Mouse (Mus musculus): ENCODE results near the gene Cort.
A peak's percentile ranks its signal among the peaks of the same experiment; 100 is the strongest.
"Not testable (repeated sequence)": the region's sequence is repeated elsewhere in the genome, so short reads cannot be mapped to it uniquely, and the experiment has no call there.

Gene Cort

DNA sequence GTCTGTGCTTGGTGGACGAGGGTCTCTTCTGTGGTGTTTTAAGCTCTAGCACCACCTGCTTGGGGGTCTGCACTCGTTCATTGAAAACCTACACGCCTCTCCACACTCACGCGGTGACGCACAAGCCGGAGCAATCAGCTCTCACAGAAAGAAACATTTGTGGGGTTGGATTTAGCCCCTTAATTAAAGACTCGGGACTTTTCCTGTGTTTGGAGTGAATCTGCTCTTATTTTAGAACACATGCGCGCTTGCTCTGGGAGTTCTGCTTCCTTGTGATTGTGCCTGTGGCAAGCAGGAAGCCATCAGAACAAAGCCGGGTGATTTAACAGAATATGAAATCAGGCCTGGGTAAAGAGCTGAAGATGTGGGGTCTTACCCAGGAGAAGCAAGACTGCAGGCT lies at the start of gene Cort:
Cort (minus strand) TSS at position 101 of the 400 bp plus-strand sequence.
- DNase-seq (ENCODE audit: low spot score): no peak

- peak; percentile 22 for DNase-seq (ENCODE audit: low spot score)
These were observed 47.1 kb upstream of the Cort start for GRCm38 (mm10) chr4:149173661-149174060.

- DNase-seq (ENCODE audit: low spot score): peak; percentile 93
These were observed 46.1 kb upstream of the Cort start for GRCm38 (mm10) chr4:149172666-149173065.

GRCm38 (mm10) chr4:149172083-149172482 lies 45.5 kb upstream of the Cort start:
- DNase-seq (ENCODE audit: low spot score): peak; percentile 55

- peak; percentile 86 for DNase-seq (ENCODE audit: low spot score)
These were observed 45.0 kb upstream of the Cort start for GRCm38 (mm10) chr4:149171581-149171981.

DNA sequence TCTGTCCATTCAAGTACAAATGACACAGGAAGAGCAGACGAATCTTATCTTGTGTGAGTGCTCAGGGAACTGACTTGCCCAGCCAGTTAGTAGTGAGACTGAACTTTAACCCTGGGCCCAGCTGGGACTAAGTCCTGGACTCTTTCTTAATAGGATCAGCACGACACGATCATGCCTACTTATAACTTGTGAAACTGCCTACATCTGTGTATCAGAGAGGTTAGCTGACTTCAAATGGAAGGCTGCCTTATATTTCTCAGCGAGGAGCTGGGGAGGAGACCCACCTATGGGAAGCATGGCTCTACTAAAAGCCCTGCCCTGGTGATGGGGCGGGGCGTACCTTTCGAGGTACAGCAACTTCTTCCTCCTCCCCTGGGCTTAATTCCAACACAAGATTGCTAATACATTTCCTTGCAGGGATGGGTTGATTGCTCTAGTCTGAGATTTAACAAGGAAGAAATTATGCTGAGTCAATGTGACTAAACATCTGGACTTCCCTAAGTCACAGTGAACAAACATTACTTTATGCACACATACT lies 43.9 kb upstream of the Cort start:
- peak; percentile 84 for DNase-seq (ENCODE audit: low spot score)

DNA sequence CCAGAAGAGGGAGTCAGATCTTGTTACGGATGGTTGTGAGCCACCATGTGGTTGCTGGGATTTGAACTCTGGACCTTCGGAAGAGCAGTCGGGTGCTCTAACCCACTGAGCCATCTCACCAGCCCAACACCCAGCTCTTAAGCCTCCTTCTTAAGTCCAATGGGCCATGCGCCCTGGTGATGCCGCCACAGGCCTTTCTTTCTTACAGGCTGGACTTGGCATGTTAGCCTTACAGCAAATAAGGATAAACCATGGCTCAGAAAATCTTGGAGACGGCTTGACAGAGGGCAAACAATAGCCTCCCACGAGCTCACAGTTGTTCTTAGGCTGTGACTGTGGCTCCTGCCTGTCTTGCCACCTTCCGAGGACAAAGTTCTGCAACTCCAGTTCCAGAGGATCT lies 43.4 kb upstream of the Cort start:
- not testable (repeated sequence) for DNase-seq (ENCODE audit: low spot score)

DNA sequence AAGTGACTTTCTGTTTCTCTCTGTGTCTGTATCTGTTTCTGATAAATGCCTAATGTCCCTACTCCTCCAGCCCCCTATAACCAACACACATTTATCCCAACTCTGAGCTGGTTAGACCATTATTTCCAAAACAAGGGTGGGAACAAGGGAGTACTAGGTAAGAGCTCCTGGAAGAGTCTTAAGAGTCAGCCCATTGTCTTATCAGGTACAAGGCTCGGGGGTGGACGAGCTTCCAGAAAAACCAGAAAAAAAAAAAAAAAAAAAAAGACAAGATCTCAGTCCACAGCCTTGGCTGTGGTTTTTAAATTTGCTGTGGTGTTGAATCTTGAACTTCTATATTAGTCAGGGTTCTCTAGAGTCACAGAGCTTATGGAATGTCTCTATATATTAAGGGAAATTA lies 41.5 kb upstream of the Cort start:
- no peak for DNase-seq (ENCODE audit: low spot score)

DNA sequence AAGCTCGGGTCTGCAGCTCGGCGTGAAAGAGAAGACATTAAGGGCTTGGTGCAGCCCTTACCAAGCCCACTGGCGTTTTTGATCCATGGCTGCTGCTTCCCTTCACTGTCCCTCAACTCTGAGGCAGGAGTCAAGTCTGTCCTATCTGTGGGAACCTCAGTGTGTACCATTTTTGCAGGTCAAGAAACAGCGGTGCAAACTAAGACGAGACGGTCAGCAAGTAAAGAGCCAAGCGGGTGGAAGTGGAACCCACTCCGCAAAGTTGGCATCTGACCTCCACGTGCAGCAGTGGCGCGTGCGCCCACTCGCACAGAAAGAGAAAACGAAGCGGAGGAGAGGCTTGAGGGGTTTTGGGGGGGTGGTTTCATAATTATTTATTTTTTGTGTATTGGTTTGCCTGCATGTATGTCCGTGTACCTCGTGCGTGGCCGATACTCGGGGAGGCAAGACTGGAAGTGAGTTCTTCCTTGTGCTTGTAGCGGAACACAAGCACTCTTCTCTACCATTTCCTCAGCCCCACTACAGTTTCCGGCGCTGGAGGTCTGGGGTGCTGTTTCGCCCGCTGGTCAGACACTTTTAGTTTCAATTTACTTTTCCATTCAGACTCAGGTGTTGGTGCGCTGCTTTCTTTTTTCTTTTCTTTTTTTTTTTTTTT lies 40.5 kb upstream of the Cort start:
- DNase-seq (ENCODE audit: low spot score): no peak

DNA sequence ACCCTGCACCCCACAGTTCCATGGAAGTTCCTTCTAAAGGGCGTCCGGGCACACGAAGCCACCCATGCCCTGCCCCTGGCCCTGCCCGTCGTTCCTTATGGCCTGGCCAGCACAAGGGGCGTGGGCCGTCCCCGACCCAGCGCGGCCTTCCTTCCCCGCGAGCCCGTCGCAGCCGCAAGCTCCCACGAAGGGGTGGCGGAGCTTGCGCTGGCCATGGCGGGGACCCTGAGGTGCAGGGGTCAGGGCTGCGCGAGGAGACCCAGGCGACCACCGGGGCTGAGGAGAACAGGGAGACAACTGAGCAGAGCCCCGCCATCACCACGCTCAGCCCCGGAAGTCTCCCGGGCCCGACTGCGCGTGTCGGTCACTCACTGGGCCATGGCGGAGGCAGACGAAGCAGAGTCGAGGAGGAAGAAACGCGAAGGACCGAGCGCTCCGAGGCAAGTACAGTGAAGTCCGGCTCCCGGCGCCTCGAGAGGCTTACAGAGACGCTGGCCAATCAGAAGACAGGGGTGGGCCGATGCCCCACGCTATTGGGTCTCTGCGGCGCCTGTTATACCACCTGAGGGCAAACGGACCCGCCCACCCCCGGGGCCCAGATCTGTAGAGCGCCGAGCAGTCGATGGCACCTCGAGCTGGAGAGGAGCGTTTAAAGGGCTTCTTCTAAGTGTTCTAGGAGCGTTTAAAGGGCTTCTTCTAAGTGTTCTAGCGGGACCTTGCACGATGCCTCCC lies 39.8 kb upstream of the Cort start, which contains the start of gene Pgd:
Pgd (minus strand) TSS at position 557 of the 732 bp plus-strand sequence.
- peak; percentile 96 for DNase-seq (ENCODE audit: low spot score)

GRCm38 (mm10) chr4:149164150-149164549 lies 37.6 kb upstream of the Cort start:
- DNase-seq (ENCODE audit: low spot score): no peak

GRCm38 (mm10) chr4:149163196-149163595 lies 36.6 kb upstream of the Cort start:
- DNase-seq (ENCODE audit: low spot score): peak; percentile 30

- DNase-seq (ENCODE audit: low spot score): no peak
These were observed 34.6 kb upstream of the Cort start for GRCm38 (mm10) chr4:149161166-149161565.

- DNase-seq (ENCODE audit: low spot score): no peak
These were observed 33.3 kb upstream of the Cort start for GRCm38 (mm10) chr4:149159891-149160290.

DNA sequence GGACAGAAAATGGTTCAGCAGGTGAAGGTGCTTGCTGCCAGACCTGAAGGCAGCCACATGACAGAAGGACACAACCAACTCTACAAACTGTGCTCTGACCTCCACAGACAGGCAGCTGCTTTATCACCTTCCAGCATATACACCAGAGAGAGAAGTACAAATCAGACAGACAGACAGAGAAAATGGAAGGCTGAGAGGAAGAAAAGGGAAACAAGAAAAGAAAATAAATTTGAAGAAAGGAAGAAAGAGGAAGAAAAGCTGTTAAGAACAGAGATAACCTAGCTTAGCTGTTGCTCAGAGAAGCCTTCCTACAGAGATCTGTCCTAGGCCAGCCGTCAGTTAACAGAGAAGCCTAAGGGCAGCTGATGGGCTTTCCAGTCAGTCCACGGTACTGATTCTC lies 32.6 kb upstream of the Cort start:
- DNase-seq (ENCODE audit: low spot score): no peak

- no peak for DNase-seq (ENCODE audit: low spot score)
These were observed 30.9 kb upstream of the Cort start for GRCm38 (mm10) chr4:149157415-149157973.

- DNase-seq (ENCODE audit: low spot score): peak; percentile 31
These were observed 29.1 kb upstream of the Cort start for GRCm38 (mm10) chr4:149155711-149156110.

- DNase-seq (ENCODE audit: low spot score): no peak
These were observed 28.3 kb upstream of the Cort start for GRCm38 (mm10) chr4:149154859-149155258.

DNA sequence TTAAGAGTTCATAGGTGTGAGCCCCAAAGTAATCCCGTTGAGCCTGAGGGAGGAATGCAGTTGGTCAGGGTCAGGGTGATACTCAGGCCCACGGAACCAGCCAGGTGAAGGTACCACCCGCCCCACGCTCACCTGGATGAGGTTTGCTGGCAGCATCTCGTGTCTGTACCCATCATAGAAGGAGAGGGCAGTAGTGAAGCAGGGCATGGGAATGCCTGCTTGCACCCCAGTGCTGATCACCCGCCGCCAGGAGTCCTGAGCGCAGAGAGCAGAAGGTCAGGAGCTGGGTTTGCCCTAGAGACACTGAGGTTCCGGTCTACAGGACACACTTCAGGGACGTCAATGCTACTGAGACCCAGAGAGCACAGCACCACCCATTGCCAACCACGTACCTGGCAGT lies 24.2 kb upstream of the Cort start:
- no peak for DNase-seq (ENCODE audit: low spot score)

GRCm38 (mm10) chr4:149150256-149150655 lies 23.7 kb upstream of the Cort start:
- DNase-seq (ENCODE audit: low spot score): peak; percentile 47

GRCm38 (mm10) chr4:149149611-149150010 lies 23.0 kb upstream of the Cort start:
- DNase-seq (ENCODE audit: low spot score): peak; percentile 53

GRCm38 (mm10) chr4:149149196-149149595 lies 22.6 kb upstream of the Cort start:
- no peak for DNase-seq (ENCODE audit: low spot score)

DNA sequence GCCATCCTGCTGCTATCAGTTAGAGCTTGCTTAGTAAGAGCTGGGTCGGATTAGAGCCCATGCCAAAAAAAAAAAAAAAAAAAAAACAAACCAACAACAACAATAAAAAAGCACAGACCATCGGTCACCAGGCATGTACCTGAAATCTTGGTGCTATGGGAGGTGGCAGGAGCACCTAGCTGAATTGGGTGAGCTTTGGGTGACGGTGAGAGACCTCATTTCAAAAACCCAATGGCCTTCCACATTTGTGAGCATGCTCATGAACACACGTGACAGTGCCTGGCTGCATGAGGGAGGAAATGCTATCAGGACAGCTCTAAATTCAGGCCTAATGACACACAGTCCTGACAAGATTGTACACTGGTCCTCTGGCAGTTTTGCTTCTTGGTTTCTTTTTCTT lies 21.5 kb upstream of the Cort start:
- no peak for DNase-seq (ENCODE audit: low spot score)
